Mouse (Mus musculus): Measurements from ENCODE around the gene Srpk2. TPM values are rescaled to one million over a fixed set of nuclear protein-coding genes. Genes with fewer than 3 reads are reported as not detected.
A peak's percentile ranks its signal among the peaks of the same experiment; 100 is the strongest.
"Not testable (repeated sequence)": the region's sequence is repeated elsewhere in the genome, so short reads cannot be mapped to it uniquely, and the experiment has no call there.

Srpk2 gene
- polyA plus RNA-seq, 1 experiment = 4.9 TPM

DNA sequence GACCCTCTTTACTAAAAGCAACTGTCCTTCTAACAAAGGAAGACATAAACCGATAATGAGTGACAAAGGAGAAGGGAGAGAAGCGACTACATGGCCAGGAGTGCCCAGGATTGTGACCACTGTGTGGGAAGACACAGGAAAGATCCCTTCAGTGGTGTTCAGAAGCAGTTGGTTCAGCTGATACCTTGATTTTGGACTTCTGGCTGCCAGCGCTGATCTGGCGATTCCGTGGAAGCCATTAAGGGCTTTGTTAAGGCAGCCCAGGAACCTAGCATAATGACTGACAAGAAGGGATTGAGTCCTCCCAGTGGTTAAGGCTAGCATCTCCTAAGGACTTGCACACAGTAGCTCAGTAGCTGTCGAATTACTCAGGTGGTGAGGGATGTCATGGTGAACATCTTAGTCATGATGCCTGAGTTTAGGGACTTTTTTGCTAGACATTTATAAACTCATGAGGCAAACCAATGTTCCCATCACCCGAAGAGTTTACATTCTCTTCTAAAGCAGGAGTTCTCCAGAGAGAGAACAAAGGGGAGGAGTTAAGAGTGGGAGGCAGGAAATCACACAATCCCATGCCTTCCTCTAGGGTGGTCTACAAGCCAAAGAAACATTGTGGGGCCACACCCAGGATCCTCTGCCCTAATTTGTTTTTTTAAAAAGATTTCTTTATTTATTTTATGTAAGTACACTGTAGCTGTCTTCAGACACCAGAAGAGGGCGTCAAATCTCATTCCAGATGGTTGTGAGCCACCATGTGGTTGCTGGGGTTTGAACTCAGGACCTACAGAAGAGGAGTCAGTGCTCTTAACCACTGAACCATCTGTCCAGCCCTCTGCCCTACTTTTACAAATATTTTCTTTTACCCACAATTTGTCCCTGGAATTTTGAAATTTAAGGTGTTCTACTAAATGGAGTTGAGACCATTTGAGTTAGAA is 29.3 kb upstream of the Srpk2 start:
- no peak for TF ChIP-seq CEBPB (IDR thresholded peaks at IDR 0.05; ENCODE audit: low read depth)
- no peak for TF ChIP-seq MYOG (IDR thresholded peaks at IDR 0.05; ENCODE audit: control insufficient read depth, extremely low read depth, insufficient read length)
- TF ChIP-seq MYOD1 (IDR thresholded peaks at IDR 0.05; ENCODE audit: control insufficient read depth, insufficient read length, low read depth) = no peak
- TF ChIP-seq CTCF (IDR thresholded peaks at IDR 0.05; ENCODE audit: control insufficient read depth, insufficient read depth, insufficient read length) = no peak
- TF ChIP-seq USF1 (IDR thresholded peaks at IDR 0.05; ENCODE audit: low read depth) = no peak
- no peak for TF ChIP-seq FOSL1 (IDR thresholded peaks at IDR 0.05; ENCODE audit: insufficient read depth, low read length, poor library complexity, severe bottlenecking)
- TF ChIP-seq MAX (IDR thresholded peaks at IDR 0.05) = no peak
- peaks cover 21% of the 10 kb centered on the region for H3K79me2 ChIP-seq (ENCODE audit: control insufficient read depth, insufficient read depth)
- peaks cover 19% of the 10 kb centered on the region for H3K79me3 ChIP-seq (ENCODE audit: low read depth)
- H3K4me3 ChIP-seq (ENCODE audit: insufficient read depth, poor library complexity, severe bottlenecking) = no peak overlapping the region
- peaks cover 26% of the 10 kb centered on the region for H3K36me3 ChIP-seq (ENCODE audit: control insufficient read depth, insufficient read depth)
- no peak overlapping the region for H3ac ChIP-seq (ENCODE audit: control insufficient read depth, insufficient read length, low read depth)
- no peaks in the 10 kb centered on the region for H3K27me3 ChIP-seq (ENCODE audit: control insufficient read depth, insufficient read depth, insufficient read length)

DNA sequence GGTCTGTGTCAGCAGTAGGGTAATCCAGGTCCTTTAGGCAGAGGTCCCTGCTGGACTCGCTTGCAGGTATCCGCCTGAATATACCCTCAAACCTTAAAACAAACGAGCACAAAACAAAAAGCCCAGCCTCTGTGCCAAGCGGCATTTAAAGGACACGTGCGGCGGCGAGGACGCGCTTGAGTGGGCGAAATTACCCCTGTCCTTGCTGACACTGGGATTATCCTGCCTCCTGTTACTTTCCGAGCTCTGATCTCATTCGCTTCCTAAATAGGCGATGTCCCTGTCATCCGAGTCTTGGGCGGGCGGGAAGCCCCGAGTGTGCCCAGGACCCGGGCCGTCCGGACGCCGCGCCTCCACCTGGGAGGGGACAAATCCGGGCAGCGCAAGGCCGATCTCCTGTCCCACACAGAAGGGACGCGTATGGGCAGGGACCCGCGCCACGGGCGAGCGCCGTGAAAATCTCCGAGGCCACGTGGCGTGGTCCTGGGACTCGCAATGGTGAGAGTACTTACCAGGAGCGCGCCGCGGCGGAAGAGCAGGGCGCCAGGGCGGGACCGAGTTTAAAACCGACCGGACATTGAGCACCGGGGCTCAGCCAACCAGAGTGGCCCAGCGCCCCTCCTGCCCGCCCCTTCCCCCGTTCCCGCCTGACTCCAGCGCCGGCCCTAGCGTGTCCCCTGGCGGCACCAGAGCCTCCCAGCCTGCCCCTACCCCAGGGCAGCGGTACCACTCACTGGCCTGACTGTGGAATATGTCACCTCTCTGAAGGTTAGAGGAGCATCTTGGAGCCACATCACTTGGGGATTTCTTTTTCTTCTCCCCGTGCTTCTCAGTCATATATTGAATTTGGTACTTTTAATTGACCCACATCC is 27.9 kb upstream of the Srpk2 start:
- H3ac ChIP-seq (ENCODE audit: control insufficient read depth, insufficient read length, low read depth) = peak overlapping the region; percentile 94

DNA sequence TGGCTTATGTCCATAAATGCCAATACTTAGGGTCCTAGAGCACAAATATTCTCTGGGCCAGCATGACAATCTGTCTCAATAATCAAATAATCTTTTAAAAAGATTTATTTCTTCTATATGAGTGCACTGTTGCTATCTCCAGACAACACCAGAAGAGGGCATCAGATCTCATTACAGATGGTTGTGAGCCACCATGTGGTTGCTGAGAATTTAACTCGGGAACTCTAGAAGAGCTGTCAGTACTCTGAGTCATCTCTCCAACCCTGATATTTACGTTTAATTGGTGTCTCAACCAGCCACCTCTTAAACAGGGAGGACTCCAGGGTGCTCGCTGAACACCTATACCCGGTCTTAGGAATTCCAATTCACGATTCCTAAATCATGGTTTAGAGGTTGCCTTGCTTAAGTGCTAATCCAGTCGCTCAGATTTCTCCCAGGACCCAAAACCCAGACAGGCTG is 27.3 kb upstream of the Srpk2 start:
- not testable (repeated sequence) for H3K27me3 ChIP-seq (ENCODE audit: control insufficient read depth, insufficient read depth, insufficient read length); H3ac ChIP-seq (ENCODE audit: control insufficient read depth, insufficient read length, low read depth)
- Histone ChIP-seq H3K36me3 (ENCODE audit: control insufficient read depth, insufficient read depth) (peaks cover 42% of the 10 kb centered on the region), H3K4me3 (ENCODE audit: insufficient read depth, poor library complexity, severe bottlenecking) (peak overlapping the region; percentile 65), H3K79me2 (ENCODE audit: control insufficient read depth, insufficient read depth) (peaks cover 21% of the 10 kb centered on the region), H3K79me3 (ENCODE audit: low read depth) (peaks cover 19% of the 10 kb centered on the region)

More for the DNA sequence above, 27.9 kb upstream of the Srpk2 start:
- Histone ChIP-seq H3K4me3 (ENCODE audit: insufficient read depth, poor library complexity, severe bottlenecking) (peak overlapping the region; percentile 65), H3K79me2 (ENCODE audit: control insufficient read depth, insufficient read depth) (peaks cover 21% of the 10 kb centered on the region), H3K79me3 (ENCODE audit: low read depth) (peaks cover 19% of the 10 kb centered on the region), H3K36me3 (ENCODE audit: control insufficient read depth, insufficient read depth) (peaks cover 35% of the 10 kb centered on the region), H3K27me3 (ENCODE audit: control insufficient read depth, insufficient read depth, insufficient read length) (no peaks in the 10 kb centered on the region)
- TF ChIP-seq MAX (IDR thresholded peaks at IDR 0.05) (peak; percentile 88), FOSL1 (IDR thresholded peaks at IDR 0.05; ENCODE audit: insufficient read depth, low read length, poor library complexity, severe bottlenecking) (no peak), CTCF (IDR thresholded peaks at IDR 0.05; ENCODE audit: control insufficient read depth, insufficient read depth, insufficient read length) (peak; percentile 35), USF1 (IDR thresholded peaks at IDR 0.05; ENCODE audit: low read depth) (peak; percentile 5), CEBPB (IDR thresholded peaks at IDR 0.05; ENCODE audit: low read depth) (no peak), MYOD1 (IDR thresholded peaks at IDR 0.05; ENCODE audit: control insufficient read depth, insufficient read length, low read depth) (no peak), MYOG (IDR thresholded peaks at IDR 0.05; ENCODE audit: control insufficient read depth, extremely low read depth, insufficient read length) (no peak)

DNA sequence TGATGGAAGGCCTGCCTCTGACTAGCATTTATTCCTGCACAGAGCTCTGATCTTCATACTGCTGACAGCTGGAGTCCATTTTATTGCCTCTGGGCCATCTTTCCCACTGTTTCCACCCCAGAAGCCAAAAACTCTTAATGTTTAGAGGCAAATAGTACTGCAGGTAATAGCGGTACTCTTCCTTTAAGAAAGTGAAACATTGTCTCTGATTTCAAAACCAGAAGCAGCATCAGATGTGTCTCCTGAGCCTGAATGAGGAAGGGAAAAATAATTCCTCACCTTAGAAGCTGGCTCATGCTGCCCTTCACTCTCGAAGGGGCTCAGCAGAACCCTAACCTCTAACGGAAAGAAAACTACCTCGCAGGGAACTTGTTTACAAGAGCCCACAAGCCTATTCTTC is 26.8 kb upstream of the Srpk2 start:
- TF ChIP-seq CTCF (IDR thresholded peaks at IDR 0.05; ENCODE audit: control insufficient read depth, insufficient read depth, insufficient read length) = no peak
- TF ChIP-seq MAX (IDR thresholded peaks at IDR 0.05) = no peak
- TF ChIP-seq MYOG (IDR thresholded peaks at IDR 0.05; ENCODE audit: control insufficient read depth, extremely low read depth, insufficient read length) = no peak
- TF ChIP-seq USF1 (IDR thresholded peaks at IDR 0.05; ENCODE audit: low read depth) = no peak
- no peak for TF ChIP-seq MYOD1 (IDR thresholded peaks at IDR 0.05; ENCODE audit: control insufficient read depth, insufficient read length, low read depth)
- no peak for TF ChIP-seq CEBPB (IDR thresholded peaks at IDR 0.05; ENCODE audit: low read depth)
- no peak for TF ChIP-seq FOSL1 (IDR thresholded peaks at IDR 0.05; ENCODE audit: insufficient read depth, low read length, poor library complexity, severe bottlenecking)
- H3K36me3 ChIP-seq (ENCODE audit: control insufficient read depth, insufficient read depth) = peaks cover 44% of the 10 kb centered on the region
- no peaks in the 10 kb centered on the region for H3K27me3 ChIP-seq (ENCODE audit: control insufficient read depth, insufficient read depth, insufficient read length)
- no peak overlapping the region for H3ac ChIP-seq (ENCODE audit: control insufficient read depth, insufficient read length, low read depth)
- H3K4me3 ChIP-seq (ENCODE audit: insufficient read depth, poor library complexity, severe bottlenecking) = no peak overlapping the region
- peaks cover 19% of the 10 kb centered on the region for H3K79me3 ChIP-seq (ENCODE audit: low read depth)
- peaks cover 21% of the 10 kb centered on the region for H3K79me2 ChIP-seq (ENCODE audit: control insufficient read depth, insufficient read depth)

DNA sequence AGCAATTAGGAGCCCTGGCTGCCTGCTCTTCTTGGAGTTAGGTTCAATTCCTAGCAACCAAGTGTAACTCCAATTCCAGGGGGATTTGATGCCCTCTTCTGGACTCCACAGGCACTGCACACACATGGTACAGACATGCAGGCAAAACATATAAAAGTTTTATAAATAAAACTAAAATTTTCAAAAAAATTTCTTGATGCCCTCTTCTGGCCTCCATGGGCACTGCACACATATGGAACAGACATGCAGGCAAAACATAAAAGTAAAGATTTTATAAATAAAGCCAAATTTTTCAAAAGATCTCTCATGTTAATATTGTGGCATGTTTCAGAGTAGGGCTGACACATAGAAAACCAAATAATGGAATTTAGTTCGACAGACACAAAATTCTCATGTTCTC is 25.2 kb upstream of the Srpk2 start:
- Histone ChIP-seq H3K4me3 (ENCODE audit: insufficient read depth, poor library complexity, severe bottlenecking) (no peak overlapping the region), H3ac (ENCODE audit: control insufficient read depth, insufficient read length, low read depth) (no peak overlapping the region), H3K27me3 (ENCODE audit: control insufficient read depth, insufficient read depth, insufficient read length) (no peaks in the 10 kb centered on the region), H3K36me3 (ENCODE audit: control insufficient read depth, insufficient read depth) (peaks cover 44% of the 10 kb centered on the region), H3K79me3 (ENCODE audit: low read depth) (peaks cover 19% of the 10 kb centered on the region), H3K79me2 (ENCODE audit: control insufficient read depth, insufficient read depth) (peaks cover 21% of the 10 kb centered on the region)
- TF ChIP-seq MYOG (IDR thresholded peaks at IDR 0.05; ENCODE audit: control insufficient read depth, extremely low read depth, insufficient read length) = no peak
- TF ChIP-seq CEBPB (IDR thresholded peaks at IDR 0.05; ENCODE audit: low read depth) = no peak
- no peak for TF ChIP-seq MAX (IDR thresholded peaks at IDR 0.05)
- no peak for TF ChIP-seq FOSL1 (IDR thresholded peaks at IDR 0.05; ENCODE audit: insufficient read depth, low read length, poor library complexity, severe bottlenecking)
- no peak for TF ChIP-seq CTCF (IDR thresholded peaks at IDR 0.05; ENCODE audit: control insufficient read depth, insufficient read depth, insufficient read length)
- TF ChIP-seq MYOD1 (IDR thresholded peaks at IDR 0.05; ENCODE audit: control insufficient read depth, insufficient read length, low read depth) = no peak

DNA sequence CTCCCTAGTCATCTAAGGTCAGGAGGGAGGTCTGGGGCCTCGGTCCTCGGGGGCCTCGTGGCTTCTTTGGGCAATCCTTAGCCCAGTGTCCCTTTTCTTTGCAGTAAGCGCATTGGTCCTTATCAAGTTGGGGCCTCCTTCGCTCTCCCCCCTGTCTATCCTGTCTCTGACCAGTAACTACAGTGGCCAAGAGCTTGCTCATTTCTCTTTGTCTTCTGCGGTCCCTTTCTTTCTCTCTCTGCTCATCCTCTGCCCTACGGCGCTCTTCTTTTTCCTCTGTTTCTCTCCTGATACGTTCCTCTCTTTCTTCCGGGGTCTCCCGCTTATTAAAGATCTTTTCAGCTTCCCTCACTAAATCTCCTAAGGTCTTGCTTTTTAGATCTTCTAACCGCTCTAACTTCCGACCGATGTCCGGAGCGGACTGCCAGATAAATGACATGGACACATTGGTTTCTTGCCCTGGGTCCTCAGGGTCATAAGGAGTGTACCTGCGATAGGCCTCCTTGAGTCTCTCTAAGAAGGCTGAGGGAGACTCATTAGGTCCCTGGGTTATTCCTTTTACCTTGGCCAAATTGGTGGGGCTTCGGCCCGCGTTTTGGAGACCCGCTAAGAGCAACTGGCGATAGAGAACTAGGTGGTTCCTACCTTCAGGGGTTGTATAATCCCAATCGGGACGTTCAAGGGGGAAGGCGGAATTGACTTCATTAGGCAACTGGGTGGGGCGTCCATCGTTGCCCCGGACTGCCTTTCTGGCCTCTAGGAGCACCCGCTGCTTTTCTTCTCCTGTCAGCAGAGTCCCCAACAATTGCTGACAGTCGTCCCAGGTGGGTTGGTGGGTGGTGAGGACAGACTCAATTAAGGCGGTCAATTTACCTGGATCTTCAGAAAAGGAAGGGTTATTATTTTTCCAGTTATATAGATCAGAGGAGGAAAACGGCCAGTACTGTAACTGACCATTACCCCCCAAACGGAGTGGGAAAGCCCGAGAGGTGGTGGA is 22.5 kb upstream of the Srpk2 start:
- Histone ChIP-seq H3K36me3 (ENCODE audit: control insufficient read depth, insufficient read depth) (peaks cover 57% of the 10 kb centered on the region), H3K79me2 (ENCODE audit: control insufficient read depth, insufficient read depth) (peaks cover 16% of the 10 kb centered on the region)
- not testable (repeated sequence) for H3K27me3 ChIP-seq (ENCODE audit: control insufficient read depth, insufficient read depth, insufficient read length)

More for the DNA sequence above, 22.5 kb upstream of the Srpk2 start:
- H3K79me3 ChIP-seq (ENCODE audit: low read depth) = peaks cover 17% of the 10 kb centered on the region
- H3ac ChIP-seq (ENCODE audit: control insufficient read depth, insufficient read length, low read depth); H3K4me3 ChIP-seq (ENCODE audit: insufficient read depth, poor library complexity, severe bottlenecking): not testable (repeated sequence)
